Comparison of ENCODE assay signal across 20 mouse cellular contexts in genomic region chr6:142818306-142818705, GRCm38 (mm10). TPM values are rescaled to one million over a fixed set of nuclear protein-coding genes. Genes with fewer than 3 reads are reported as not detected.
"Had no signal": no experiment of that assay in that cellular context is flagged by ENCODE, and none has a peak within 500 bp of the region (broad histone marks: within the 10 kb centered on the region; RNA-seq: fewer than 3 reads in every experiment).

No protein-coding gene starts in this region.

- H3K27me3 ChIP-seq: neural tube, embryonic 13.5 days; neural tube, embryonic 15.5 days; stomach, embryonic 15.5 days had no signal

- H3K4me3 ChIP-seq: neural tube, embryonic 13.5 days; neural tube, embryonic 15.5 days; stomach, embryonic 15.5 days had no signal

- H3K4me1 ChIP-seq: stomach, embryonic 15.5 days had no signal

- DNase-seq: retina, postnatal 1 day; right cerebral cortex, adult 18-20 months; right cerebral cortex, postnatal 14 days; right cerebral cortex, postnatal 25 days; right cerebral cortex, postnatal 4 days; spleen, adult 18-20 months; thymus, adult 18-20 months; thymus, adult 2 months; thymus, postnatal 14 days; thymus, postnatal 25 days; thymus, postnatal 36 days; thymus, postnatal 4 days had no signal

- H3K4me2 ChIP-seq: neural tube, embryonic 13.5 days; neural tube, embryonic 15.5 days; stomach, embryonic 15.5 days had no signal

- H3K27ac ChIP-seq: neural tube, embryonic 13.5 days; neural tube, embryonic 15.5 days; stomach, embryonic 15.5 days; stomach, postnatal 0 days had no signal

- H3K9me3 ChIP-seq: neural tube, embryonic 13.5 days; neural tube, embryonic 15.5 days; stomach, embryonic 15.5 days had no signal

- H3K36me3 ChIP-seq: neural tube, embryonic 13.5 days; neural tube, embryonic 15.5 days; stomach, embryonic 15.5 days had no signal

- H3K9ac ChIP-seq: neural tube, embryonic 13.5 days; neural tube, embryonic 15.5 days; stomach, embryonic 15.5 days had no signal

RNA-seq across cellular contexts. Expression of gene Sult6b2, which starts 14.0 kb away (rescaled TPM):
- total RNA-seq: neutrophil, adult 5-6 weeks had no signal
- polyA plus RNA-seq: spleen, adult 2 months; stomach, embryonic 14.5 days; stomach, postnatal 0 days; urinary bladder, adult 2 months had no signal
